Mouse (Mus musculus) heart, postnatal 10 days (tissue): ENCODE results near the gene Rps6kc1. TPM values are rescaled to one million over a fixed set of nuclear protein-coding genes. Genes with fewer than 3 reads are reported as not detected.

ENCODE experiments used
- DNase-seq, 2 experiments: peaks; one replicate each; pipeline ENCODE4 v3.0.0; 2021
- intact Hi-C: fragments of 180-260 bp; cut with DNase I; formaldehyde crosslinking; loops from one replicate; pipeline ENCODE4 v1.15.1; 2025
- total RNA-seq, 2 experiments: library from RNA; stranded (reverse); gene quantifications; 2 replicates each; pipeline ENCODE4 v1.2.3; 2021

Rps6kc1 gene
- total RNA-seq, 2 experiments from 2014 or later: 22.2 to 23.1 TPM

DNA sequence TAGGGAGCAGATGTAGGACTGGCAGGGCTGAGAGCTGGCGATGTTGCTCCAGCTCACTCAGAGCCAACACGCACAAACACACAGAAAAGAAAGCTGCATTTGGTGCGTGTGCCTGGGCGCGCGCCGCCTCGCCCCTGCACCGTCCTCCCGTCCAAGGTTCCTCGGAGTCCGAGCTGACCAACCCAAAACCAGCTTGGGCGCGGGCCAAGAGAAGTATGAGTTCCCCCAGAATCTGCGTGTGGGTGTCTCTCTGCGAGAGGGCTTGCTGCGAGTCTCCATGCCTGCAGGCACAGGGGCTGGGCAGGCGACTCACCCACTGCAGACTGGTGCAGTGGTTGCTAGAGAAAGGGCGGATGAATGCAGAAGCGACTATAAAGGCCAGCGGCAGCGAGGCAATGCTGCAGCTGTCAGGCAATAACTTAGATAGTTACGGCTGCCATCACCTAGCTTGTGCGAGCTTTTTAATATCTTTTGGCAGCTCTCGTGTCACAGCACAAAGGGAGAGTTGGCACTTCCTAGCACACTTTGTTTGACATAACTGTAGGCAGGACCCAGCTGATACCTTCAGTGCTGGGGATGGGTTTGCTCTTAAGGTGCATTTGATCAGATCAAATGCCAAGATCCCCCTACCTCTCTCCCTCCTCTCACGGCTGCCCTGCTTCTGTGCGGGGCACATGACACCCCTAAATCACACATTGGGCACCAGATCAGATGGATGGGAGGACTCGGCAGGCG is 220.9 kb downstream of the Rps6kc1 start:
- DNase-seq: peak in 1 of 2 experiments; percentile 25
- intact Hi-C loops: loop anchor here (10.0 kb wide), 1 partner anchor 526 kb away; no protein-coding TSS in a partner anchor

DNA sequence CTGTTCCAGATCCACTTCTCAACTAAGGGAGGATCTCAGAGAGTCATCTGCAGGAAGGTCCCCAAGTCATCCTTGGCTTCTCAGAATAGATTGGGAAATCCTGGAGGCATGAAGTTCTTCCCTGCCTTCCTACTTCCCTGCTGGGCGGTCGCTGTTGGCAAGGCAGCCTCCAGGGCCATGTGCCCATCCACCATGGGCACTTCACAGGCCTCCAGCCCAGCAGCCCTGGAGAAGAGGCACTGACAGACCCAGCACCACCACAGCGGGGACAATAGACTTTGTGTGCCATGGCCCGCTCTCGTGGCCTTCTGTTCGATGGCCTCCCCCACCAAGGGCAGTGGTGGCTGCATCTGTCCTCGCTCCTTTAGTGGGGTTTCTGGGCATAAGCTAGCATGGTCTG is 228.5 kb downstream of the Rps6kc1 start:
- intact Hi-C loops: no loop called here
- no peak for DNase-seq

DNA sequence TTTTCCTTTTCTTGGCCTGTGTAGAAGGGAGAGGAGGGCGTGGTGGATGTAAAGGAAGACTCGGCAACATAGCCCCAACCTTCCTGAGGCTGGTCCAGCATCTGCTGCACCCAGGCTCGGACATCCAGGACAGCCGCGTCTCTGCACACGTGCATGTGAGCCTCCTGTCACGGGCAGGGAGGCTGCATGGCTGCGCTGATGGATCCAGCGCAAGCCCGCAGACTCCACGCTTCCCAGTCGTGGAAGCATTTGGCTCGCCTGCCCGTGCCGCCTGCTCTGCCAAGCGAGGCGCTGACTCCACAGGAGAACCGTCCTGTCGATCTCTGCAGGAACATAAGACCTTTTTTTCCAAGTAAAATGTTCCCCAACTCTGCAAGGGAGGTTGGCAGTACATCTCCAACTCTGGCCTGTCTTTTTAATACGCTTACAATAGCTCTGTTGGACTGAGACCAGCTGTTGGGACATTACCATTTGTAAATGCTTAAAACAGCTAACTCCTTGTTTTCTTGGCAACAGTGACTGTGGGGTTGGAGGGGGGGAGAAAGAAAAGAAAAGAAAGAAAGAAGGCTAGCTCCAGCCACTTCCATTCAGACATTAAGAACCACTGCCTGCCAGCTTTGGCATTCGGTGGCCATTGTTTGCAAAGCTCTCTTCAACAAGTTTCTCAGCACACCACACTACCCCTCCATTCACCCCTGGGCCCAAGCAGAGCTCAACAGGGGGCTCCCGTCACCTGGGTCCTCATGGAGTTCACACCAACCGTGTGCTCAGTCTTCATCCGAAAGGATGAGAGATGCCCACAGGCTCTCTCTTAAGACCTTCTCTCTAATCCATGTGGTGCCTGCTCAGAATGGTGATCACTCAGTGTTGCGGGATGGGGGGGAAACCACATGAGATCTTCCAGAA is 229.3 kb downstream of the Rps6kc1 start:
- peak in 1 of 2 experiments; percentile 25 for DNase-seq
- intact Hi-C loops: no loop called here

DNA sequence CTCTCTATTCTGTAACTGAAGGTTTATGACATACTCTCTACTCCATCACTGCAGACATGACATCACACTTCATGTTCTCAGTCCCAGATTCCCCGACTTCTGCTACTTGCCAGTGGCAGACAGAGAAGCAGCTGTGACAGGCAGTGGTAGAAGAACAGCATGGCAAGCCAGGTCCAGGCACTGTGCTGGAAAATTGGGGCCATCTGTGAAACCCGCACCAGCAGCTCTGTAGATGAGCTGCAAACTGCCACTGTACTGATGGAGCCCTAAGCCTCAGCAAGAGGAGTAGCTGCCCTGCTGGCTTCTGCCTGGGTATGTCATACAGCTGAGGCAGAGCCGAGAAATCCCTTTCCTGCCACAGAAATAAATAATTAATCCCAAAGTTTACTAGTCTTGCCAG is 236.1 kb downstream of the Rps6kc1 start:
- intact Hi-C loops: no loop called here

DNA sequence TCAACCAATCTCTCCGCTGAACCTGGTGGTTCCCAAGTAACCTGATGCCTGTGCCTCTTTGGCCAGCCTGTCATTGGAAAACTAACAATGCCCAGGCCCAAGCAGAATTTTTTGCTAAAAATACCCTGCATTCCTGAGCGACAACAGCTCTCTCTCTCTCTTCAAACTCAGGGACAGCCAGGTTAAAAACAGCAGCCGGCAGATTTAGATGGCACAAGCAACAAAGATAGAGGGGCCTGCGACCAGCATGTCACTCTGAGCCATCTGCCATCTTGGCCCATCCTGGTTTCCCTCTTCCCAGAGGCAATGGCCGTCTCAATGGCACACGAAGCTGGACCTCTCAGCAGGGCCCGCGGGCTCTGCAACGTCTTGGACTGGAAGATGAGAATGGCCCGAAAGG is 242.5 kb downstream of the Rps6kc1 start:
- DNase-seq: peak; percentile 55 to 59
- intact Hi-C loops: no loop called here

More for the DNA sequence above, 236.1 kb downstream of the Rps6kc1 start:
- no peak for DNase-seq

DNA sequence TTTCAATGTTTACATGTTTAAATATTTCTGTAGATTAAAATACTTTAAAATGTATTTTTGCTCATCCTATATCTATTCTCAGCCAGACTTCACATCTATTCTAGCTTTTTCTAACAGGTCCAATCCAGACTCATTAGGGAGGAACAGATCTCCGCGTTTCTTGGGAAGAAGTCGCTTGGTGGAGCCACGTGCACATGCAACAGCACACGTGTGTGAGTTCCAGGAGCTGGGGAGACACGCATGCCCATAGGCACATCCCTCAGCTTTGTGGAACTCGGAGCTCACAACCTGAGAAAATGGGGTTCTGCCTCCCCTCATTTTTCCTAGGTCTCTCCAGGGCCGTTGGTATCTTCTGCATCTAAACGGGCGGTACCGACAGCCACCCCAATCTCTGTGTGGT is 243.7 kb downstream of the Rps6kc1 start:
- no peak for DNase-seq
- intact Hi-C loops: no loop called here

DNA sequence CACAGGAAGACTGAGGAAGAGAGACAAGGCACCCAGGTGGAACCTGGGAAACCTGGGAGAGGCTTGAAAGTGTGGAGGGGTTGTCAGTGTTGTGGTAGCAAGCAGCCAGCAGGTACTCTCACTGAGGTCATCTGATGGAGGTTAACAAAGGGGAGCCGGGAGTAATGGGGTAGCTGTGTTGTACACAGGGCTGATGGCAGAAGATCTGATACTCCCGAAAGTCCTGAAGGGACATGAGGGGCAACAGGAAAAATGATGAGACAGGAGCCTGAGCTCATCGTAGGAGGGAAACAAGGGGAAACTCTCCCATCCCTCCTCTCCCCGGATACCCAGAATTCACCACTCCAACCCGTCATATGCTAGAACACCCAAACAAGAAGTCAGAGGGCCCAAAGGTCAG is 244.2 kb downstream of the Rps6kc1 start:
- intact Hi-C loops: no loop called here
- DNase-seq: no peak

DNA sequence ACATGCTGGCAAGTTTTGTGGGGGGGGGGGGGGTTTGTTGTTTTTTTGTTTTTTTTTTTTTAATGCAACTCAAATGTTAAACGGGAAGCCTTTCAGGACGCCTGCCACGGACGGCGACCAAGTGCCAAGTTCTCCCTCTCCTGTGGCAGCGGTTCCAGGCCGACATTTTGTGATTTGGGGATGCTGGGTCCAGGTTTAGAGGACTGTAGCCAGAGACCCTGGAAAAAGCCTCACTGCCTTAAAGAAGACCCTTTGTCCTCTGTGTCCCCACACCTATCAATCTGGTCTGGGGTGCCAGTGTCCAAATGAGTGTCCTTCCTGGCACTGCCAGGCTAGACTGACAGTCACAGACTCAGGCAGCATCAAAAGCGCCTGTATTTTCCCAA is 246.1 kb downstream of the Rps6kc1 start:
- intact Hi-C loops: no loop called here
- no peak for DNase-seq

DNA sequence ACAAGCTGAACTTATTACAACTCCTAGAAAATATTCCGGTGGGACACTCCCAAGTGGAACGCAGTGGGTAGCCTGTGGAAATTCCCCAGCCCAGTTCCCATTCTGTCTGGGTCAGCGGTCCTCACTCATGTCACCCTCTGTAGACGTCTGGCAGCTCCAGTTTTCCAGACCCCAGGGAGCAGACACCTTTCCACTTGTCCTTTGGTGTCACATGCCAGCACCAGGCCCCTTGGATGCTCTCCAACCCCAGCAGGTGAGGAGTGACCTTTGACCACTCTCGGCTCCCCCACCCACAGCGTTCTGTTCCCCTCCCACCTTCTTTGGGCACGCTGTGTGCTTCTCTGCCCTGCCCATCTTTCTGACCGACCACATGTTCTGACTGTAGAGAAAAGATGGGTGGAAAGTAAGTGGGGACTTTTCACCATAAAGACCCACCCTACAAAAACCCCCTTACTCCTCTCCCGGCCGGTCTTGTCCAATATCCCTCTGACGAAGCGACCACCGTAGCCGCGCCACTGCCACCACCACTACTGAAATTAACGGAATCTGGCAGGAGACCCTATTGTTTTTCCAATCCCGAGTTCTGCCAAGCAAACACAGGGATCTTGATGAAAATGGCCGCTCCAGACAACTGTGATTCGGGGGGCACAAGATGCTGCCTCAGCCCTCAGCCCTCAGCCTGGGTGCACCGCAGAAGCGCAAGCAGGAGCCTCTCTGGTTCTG is 246.6 kb downstream of the Rps6kc1 start:
- no peak for DNase-seq
- intact Hi-C loops: no loop called here

DNA sequence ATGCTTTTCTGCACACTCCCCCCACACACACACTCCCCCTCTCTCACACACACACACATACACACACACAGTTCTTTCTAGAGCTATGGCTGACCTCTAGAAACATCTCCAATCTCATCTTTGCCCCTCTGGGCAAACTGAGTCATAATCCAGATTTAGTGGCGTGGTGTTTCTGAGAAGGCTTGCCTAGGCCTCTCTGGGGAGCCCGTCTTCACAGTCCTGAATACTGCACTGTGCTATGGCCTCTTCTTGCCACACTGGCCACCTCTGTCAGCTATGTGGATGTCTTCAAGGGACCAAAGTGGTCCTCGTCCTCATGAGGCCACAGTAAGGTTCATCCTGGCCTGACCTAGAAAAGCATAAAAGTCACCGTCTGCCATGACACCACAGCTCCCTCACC is 247.6 kb downstream of the Rps6kc1 start:
- DNase-seq: no peak
- intact Hi-C loops: no loop called here

DNA sequence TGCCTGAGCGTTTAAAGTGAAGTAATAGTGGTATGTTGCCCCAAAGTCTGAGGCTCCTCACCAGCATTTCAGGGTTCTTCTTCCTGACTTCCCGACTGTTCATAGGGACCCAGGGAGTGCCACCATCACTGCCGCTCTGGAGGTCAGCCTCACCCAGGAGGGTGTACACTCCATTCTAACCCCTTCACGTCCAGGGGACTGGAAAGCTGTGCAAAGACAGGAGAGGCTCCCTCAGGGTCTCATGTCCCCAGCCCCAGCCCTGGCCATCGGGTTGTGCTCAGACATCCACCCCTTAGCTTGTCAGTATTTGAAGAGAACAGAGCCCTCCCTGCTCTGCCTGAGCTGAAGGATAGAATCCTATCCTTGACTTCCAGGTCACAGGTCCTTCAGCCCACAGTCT is 248.8 kb downstream of the Rps6kc1 start:
- intact Hi-C loops: no loop called here
- no peak for DNase-seq

DNA sequence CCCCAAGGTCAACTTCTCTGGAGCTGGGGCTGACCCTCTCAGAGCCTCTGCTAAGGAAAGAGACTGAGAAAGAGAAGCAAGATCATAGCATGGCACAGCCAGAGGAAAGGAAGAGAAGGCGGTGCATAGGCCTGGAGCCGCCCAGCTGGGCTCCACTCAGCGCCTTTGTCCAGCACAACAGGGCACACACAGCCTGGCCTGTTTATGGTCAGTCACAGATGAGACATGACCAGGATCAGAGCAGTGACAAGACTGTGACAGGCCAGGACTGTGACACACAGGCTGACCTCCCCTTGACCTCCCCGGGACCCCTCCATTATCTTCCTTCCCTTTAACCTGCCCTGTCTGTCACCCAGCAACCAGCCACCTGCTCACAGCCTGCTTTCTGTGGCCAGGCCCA is 249.8 kb downstream of the Rps6kc1 start:
- intact Hi-C loops: no loop called here
- no peak for DNase-seq

DNA sequence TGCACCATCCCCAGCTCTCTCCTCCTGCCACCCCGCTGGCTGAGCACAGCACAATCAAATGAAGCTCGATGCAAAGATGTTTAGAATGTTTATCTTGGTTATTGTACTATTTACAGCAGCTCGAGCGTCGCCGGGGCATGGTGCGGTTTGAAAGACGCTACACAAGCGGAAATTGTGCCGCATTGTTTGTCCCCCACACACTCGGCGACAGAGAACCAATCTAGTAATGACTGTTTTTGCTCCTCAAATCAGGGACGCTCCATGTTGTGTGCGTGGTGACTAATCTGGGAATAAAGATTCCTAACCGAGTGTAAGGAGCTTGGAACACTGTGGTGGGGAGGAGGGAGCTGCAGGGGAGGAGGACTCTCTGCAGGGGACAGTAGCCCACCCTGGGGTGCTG is 250.3 kb downstream of the Rps6kc1 start:
- no peak for DNase-seq
- intact Hi-C loops: no loop called here

DNA sequence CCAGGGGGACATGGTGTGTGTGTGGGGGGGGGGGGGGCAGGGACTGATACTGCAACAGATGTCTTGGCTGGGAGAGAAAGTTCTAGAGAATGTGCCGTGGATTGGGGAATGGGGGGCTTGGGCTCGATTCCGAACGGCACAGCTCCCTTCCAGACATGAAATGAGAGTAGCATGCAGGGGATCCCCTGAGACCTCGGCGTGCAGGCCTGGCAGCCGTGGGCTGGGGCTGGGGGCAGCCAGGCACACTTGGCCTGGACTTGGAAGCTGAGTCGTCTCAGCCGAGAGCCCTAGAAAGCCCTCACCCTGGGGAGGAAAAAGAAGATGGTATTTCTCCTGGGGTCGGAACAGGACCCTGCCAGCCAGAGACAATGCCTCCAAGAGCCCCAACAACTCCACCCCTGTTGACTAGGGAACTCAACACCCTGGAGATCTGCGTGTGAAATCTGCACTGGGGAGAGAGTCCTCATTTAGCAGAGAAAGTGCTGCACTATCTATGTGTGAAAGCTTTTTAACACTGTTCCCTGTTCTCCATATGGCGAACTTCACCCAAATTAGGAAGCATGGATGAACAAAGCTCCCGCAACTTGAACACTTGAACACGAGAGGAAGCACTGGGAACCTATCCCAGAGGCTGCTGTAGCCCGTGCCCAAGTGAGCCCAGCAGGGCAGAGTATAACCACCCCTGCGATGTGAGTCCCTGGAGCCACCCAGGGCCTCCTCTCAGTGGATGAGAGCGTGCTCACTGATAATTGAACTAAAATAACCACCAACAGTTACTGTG is 251.7 kb downstream of the Rps6kc1 start:
- intact Hi-C loops: no loop called here
- DNase-seq: peak; percentile 17 to 27

DNA sequence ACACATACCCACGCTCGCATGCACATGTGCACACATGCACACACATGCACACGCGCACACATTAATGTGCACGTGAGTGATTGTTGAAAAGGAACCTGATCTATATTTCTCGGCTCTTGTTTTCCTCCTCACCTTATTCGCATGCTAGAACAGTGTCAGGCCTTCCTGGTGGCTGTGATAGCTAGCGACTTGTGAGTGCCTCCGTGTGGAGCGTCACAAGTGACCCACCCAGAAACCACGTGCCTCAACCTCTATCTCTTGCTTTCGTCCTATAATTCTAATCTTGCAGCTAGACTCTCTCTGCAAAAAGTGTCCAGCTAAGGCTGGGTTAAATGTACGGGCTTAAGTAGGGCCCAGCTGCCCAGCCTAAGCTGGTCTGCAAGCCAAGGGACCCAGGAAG is 253.3 kb downstream of the Rps6kc1 start:
- no peak for DNase-seq
- intact Hi-C loops: no loop called here

DNA sequence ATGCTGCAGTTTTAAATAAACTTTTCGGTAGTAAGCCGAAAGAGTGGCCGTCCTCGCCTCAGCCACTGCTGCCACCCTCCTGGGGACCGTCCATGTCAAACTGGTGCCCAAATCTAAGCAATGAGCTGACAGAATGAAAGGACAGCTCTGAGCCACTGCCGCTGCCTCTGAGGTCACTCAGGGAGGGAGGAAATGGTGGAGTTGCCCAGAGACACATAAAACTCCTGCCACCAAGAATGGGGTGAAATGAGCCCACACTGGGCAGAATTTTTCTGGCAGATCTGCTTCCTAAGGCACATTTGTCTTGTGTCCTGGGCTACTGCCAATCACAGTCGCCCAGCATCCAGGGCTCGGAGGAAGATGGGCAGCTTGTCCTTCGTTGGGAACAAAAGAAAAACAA is 255.5 kb downstream of the Rps6kc1 start:
- intact Hi-C loops: no loop called here
- no peak for DNase-seq

DNA sequence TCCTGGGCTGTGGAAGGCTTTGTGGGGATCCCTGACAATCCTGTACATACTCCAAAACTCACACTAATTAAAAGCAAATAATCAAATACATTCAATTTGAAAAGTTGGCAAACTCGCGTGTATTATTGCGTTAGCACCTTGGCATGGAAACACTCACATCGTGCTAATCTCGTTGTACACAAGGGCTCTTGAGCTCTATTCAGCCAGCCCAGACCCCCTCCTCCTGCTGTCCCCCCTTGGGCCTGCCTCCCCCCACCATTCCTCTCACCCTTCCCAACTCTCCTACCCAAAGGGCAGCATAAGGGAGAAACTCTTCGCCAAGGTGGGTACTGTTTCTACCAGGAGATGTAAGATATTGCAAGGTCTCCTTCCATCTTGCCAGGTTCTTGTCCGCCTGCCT is 255.9 kb downstream of the Rps6kc1 start:
- intact Hi-C loops: no loop called here
- DNase-seq: no peak

DNA sequence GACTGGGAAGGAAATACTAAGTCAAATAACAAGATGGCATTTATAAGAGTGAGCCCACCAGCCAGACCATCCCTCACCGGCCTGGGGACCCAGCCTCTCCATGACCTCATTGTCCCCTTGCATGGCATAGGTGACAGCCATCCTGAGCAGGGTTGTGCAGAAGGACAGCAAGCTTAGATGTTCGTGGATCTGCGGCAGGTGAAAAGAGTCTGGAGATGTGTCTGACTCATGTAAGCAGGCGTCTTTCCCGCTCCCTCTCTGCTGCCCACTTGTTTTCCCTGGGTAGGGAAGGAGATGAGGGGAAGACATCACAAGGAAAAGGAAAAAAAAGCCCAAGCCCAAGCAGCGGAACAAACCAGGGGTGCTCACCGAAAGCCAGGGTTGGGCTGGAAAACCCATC is 256.5 kb downstream of the Rps6kc1 start:
- intact Hi-C loops: no loop called here
- DNase-seq: no peak

DNA sequence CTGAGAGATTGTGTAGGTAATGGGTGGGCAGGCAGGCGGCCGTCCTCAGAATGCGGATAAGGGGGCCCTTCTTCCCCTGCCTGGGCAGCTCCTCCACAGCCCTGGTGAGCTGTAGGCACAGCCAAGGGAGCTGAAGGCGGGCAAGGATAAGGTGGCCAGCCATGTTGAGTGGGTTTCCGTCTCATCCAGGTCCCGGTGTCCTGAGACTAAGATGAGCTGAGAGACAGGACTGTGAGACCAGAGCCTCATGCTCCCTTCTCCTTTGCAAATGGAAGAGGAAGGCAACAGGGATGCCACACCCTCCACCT is 256.9 kb downstream of the Rps6kc1 start:
- intact Hi-C loops: no loop called here
- DNase-seq: no peak

DNA sequence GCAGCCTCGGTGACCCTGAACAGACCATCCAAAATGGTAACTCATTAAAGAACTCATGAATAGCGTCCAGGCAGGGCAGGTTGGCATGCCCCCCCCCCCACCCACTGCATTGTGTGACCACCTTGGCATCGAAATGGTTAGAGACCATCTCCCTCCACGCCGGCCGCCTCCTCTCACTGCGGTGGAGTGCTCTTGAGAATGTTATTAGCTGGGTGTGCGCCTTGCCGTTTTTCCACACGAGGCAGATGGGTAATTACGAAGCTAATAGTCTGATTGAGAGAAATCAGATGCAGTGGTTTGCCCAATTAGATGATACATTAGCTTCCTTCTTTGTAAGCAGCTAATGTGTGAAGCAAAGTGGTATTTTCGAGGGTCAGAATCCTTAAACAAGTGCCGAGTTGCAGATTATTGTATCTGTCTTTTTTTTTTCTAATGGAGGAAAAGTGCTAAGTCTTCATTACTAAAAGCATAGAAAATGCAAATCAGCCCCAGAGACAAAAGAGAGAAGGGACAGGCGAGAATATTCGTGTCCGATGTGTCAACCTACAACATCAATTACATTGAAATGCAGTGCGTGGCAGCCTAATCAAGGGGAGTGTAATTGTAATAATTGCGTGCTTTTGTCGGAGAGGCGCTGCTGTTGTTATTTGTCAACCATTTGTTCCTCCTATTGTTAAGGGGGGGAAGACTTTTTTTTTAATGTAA is 257.4 kb downstream of the Rps6kc1 start:
- intact Hi-C loops: no loop called here
- DNase-seq: no peak
